Mouse (Mus musculus) limb, embryonic 12.5 days (tissue): ENCODE results near the gene Slc25a16. TPM values are rescaled to one million over a fixed set of nuclear protein-coding genes. Genes with fewer than 3 reads are reported as not detected.
"Not testable (repeated sequence)": the region's sequence is repeated elsewhere in the genome, so short reads cannot be mapped to it uniquely, and the experiment has no call there.

Experiments
- ATAC-seq: fragments of 200-750 bp; cut with Nextera tagmentation; 2 replicates; pipeline ENCODE4 v1.8.0; 2017; ENCODE audit warnings: low read depth, moderate TSS enrichment; ENCODE audit not compliant: insufficient number of reproducible peaks, insufficient read depth, low FRiP score, low TSS enrichment
- H3K27ac ChIP-seq: fragments of 300-500 bp; sonication (generic); 2 replicates; pipeline ENCODE4 v1.5.1; 2016; ENCODE audit warnings: mild to moderate bottlenecking, moderate library complexity
- H3K27me3 ChIP-seq: fragments of 300-500 bp; sonication (generic); 2 replicates; pipeline ENCODE4 v1.6.1; 2016; ENCODE audit warnings: mild to moderate bottlenecking, moderate library complexity
- H3K36me3 ChIP-seq: fragments of 300-500 bp; sonication (generic); 2 replicates; pipeline ENCODE4 v1.6.1; 2016; ENCODE audit warnings: mild to moderate bottlenecking, moderate library complexity
- H3K4me1 ChIP-seq: fragments of 300-500 bp; sonication (generic); replicated peaks from 2 replicates; pipeline ENCODE4 v1.6.1; 2016
- H3K4me2 ChIP-seq: fragments of 300-500 bp; sonication (generic); 2 replicates; pipeline ENCODE4 v1.6.1; 2016; ENCODE audit warnings: mild to moderate bottlenecking, moderate library complexity
- H3K4me3 ChIP-seq: fragments of 300-500 bp; sonication (generic); replicated peaks from 2 replicates; pipeline ENCODE4 v1.5.1; 2016; ENCODE audit warnings: mild to moderate bottlenecking
- H3K9ac ChIP-seq: fragments of 300-500 bp; sonication (generic); replicated peaks from 2 replicates; pipeline ENCODE4 v1.6.1; 2016; ENCODE audit warnings: mild to moderate bottlenecking, moderate library complexity
- H3K9me3 ChIP-seq: fragments of 300-500 bp; sonication (generic); 2 replicates; pipeline ENCODE4 v1.6.1; 2016; ENCODE audit warnings: mild to moderate bottlenecking, moderate library complexity
- WGBS: fragments of 180-500 bp; shearing (Covaris S2); methylation state at CpG from one replicate; pipeline ENCODE4 v1.1.7; 2016; 5-methylcytosine and 5-hydroxymethylcytosine counted together
- polyA plus RNA-seq: library from polyadenylated mRNA; unstranded; fragments of >200 nt; fragmentation: Nextera tagmentation; extraction: Ambion mirVana; gene quantifications from 2 replicates; pipeline ENCODE4 v1.2.1, GENCODE M21; 2016

Slc25a16 gene
- polyA plus RNA-seq, 1 experiment from 2014 or later, result 10.9 TPM

DNA sequence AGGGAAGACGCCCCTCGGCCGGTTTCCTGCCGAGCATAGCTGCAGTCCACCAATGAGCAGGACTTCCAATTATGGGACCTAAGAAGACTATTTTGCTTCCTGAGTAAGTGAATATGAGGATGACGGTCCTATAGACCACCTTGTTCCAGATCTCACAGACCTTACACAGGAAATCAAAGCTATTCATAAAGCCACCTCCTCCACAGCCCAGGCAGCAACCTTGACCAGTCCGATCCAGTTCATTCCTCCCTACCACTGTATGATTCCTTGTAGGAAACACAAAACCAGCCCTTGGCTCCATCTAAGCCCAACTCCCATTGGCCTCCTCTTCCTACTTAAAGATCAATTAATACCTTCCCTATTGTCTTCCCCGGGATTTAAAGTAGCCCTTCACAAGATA lies 14.1 kb upstream of the Slc25a16 start:
- ATAC-seq, result no peak
- no peak overlapping the region for H3K4me3 ChIP-seq

DNA sequence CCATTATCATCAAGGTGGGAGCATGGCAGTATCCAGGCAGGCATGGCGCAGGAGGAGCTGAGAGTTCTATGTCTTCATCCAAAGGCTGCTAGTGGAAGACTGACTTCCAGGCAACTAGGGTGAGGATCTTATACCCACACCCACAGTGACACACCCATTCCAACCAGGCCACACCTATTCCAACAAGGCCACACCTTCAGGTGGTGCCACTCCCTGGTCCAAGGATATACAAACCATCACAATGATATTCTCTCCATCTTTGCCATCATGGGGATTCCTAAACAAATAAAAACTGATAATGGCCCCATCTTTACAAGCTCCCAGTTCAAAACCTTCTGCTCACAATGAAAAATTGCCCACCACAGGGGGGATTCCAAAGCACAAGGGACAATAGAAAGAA lies 11.5 kb upstream of the Slc25a16 start, which contains the start of gene Tet1:
TSS of gene Tet1 (minus strand) at position 101 of the 400 bp plus-strand sequence.
- H3K4me3 ChIP-seq, H3K4me2 ChIP-seq, H3K9ac ChIP-seq, H3K9me3 ChIP-seq, ATAC-seq, H3K27me3 ChIP-seq, H3K4me1 ChIP-seq, H3K27ac ChIP-seq, H3K36me3 ChIP-seq: not testable (repeated sequence)
- no CpG with 5 or more reads among the region's 1 CpGs for WGBS

More for the DNA sequence above, 14.1 kb upstream of the Slc25a16 start:
- Histone ChIP-seq H3K27me3 (no peaks in the 10 kb centered on the region), H3K36me3 (no peaks in the 10 kb centered on the region), H3K4me2 (no peak overlapping the region), H3K27ac (no peak overlapping the region), H3K4me1 (no peaks in the 10 kb centered on the region), H3K9me3 (no peaks in the 10 kb centered on the region), H3K9ac (no peak overlapping the region)
- 90% methylated on average over 7 of the region's 7 CpGs for WGBS

DNA sequence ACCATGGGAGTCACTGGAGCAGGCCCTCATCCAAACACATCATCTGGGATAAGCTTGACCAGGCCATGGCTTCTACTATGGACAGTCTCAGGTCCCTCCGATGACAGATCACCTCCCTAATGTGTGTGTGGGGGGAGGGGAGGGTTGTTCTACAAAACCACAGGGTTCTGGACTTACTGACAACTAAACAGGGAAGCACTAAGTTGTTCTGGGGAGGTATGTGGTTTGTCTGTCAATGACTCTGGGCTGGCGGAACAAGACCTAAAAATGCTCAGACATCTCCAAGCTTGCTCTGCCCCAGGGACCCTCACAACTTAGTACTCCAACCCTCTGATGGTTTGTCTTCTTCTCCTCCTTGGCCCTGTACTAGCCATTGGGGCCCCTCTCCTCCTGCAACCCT lies 9.3 kb upstream of the Slc25a16 start:
- no peaks in the 10 kb centered on the region for H3K27me3 ChIP-seq
- H3K4me2 ChIP-seq, result no peak overlapping the region
- no peak for ATAC-seq
- no peaks in the 10 kb centered on the region for H3K4me1 ChIP-seq
- H3K9me3 ChIP-seq, result no peaks in the 10 kb centered on the region
- no peak overlapping the region for H3K27ac ChIP-seq
- no peak overlapping the region for H3K9ac ChIP-seq
- WGBS, result 86% methylated on average over 2 of the region's 2 CpGs
- H3K4me3 ChIP-seq, result no peak overlapping the region
- no peaks in the 10 kb centered on the region for H3K36me3 ChIP-seq

DNA sequence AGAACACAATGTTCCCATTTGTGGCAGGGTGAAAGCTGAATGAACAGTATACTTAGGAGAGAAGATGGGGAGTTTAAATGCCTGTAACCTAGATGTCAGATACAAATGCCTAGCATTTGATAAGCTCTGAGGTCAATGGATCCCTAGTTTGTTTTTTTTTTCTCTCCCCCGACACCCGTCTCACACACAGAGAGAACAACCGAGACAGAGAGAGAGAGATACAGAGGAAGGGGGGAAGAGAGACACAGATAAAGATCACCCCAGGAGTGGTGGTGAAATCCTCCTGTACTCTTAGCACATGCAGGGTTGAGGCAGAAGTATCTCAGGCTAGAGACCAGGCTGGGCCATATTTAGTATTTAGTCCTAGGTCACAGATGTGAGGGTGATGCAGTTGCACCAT lies 1.4 kb upstream of the Slc25a16 start:
- Histone ChIP-seq H3K4me1 (peaks cover 6% of the 10 kb centered on the region), H3K9ac (no peak overlapping the region), H3K4me2 (no peak overlapping the region), H3K36me3 (0 out of 2 replicates have a peak, but pooled peaks cover 4% of the 10 kb centered on the region), H3K9me3 (no peaks in the 10 kb centered on the region), H3K27ac (no peak overlapping the region), H3K27me3 (no peaks in the 10 kb centered on the region), H3K4me3 (no peak overlapping the region)
- WGBS, result 87% methylated on average over 3 of the region's 3 CpGs
- no peak for ATAC-seq

DNA sequence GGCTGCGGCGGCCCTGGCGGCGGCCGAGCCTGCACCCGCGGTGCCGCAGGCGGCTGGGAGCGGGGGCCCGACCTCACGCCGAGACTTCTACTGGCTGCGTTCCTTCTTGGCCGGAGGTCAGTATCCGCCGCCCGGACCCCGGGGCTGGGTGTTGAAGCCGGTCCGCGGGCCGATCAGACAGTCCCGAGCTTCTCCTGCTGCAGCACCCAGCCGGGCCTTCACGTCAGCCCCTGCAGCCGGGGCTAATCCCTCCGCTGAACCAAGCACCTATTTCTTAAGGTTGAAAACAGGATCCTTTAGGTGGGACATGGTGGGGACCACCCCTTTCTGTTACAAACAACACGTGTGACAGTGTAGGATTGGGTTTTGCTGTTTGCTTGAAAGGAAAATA lies 328 bp downstream of the Slc25a16 start:
- Histone ChIP-seq H3K4me1 (peaks cover 6% of the 10 kb centered on the region), H3K9ac (peak overlapping the region; percentile 82), H3K9me3 (no peaks in the 10 kb centered on the region), H3K4me3 (peak overlapping the region; percentile 98), H3K4me2 (peak overlapping the region; percentile 78), H3K27me3 (no peaks in the 10 kb centered on the region), H3K36me3 (0 out of 2 replicates have a peak, but pooled peaks cover 4% of the 10 kb centered on the region), H3K27ac (peak overlapping the region; percentile 72)
- ATAC-seq, result no peak; the same call in 1 of the 2 replicates
- under 1% methylated on average over 29 of the region's 29 CpGs for WGBS

DNA sequence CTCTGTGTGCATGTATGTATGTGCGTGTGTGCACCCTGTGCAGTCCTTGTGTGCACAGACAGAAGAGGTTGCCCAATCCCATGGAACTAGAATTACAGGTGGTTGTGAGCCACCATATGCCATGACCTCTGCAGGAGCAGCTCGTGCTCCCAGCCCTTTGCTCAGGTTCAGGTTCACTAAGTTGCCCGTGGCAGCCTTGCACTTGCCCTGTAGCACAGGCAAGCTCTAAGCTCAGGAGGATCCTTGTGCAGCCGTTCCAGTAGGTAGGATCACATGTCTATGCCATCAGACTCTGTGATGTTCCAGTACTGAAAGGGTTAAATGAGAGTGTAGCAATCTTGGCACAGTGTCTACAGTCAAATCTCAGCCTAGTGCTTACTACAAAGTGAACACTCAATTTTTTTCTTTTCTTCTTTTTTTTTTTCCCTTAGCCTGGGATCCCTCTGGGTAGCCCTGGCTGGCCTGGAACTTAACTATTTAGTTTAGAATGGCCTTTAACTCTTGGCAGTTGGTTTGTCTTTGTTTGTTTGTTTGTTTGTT lies 3.7 kb downstream of the Slc25a16 start:
- Histone ChIP-seq H3K4me3 (no peak overlapping the region), H3K4me2 (no peak overlapping the region), H3K9ac (no peak overlapping the region), H3K4me1 (peaks cover 6% of the 10 kb centered on the region), H3K9me3 (no peaks in the 10 kb centered on the region), H3K27ac (no peak overlapping the region), H3K27me3 (no peaks in the 10 kb centered on the region), H3K36me3 (peaks cover 16% of the 10 kb centered on the region)
- no peak for ATAC-seq
- WGBS, result 85% methylated on average over 4 of the region's 4 CpGs

DNA sequence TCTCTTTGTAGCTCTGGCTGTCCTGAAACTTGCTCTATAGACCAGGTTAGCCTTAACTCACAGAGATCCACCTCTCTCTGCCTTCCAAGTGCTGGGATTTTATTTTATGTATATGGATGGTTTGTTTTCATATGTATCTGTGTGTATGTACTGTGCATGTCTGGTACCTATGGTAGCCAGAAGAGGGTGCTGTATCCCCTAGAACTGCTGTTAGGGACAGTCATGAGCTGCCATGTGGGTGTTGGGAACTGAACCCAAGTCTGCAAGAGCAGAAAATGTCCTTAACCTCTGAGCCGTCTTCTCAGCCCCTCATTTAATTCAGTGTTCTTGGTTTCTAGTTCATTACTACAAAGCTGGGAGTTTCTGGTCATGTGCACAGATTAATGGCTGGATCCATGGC lies 11.9 kb downstream of the Slc25a16 start:
- Histone ChIP-seq H3K27me3 (no peaks in the 10 kb centered on the region), H3K4me2 (no peak overlapping the region), H3K27ac (no peak overlapping the region), H3K9ac (no peak overlapping the region), H3K9me3 (no peaks in the 10 kb centered on the region), H3K4me1 (no peaks in the 10 kb centered on the region), H3K4me3 (no peak overlapping the region), H3K36me3 (peaks cover 55% of the 10 kb centered on the region)
- no peak for ATAC-seq
- 94% methylated on average over 1 of the region's 1 CpGs for WGBS

DNA sequence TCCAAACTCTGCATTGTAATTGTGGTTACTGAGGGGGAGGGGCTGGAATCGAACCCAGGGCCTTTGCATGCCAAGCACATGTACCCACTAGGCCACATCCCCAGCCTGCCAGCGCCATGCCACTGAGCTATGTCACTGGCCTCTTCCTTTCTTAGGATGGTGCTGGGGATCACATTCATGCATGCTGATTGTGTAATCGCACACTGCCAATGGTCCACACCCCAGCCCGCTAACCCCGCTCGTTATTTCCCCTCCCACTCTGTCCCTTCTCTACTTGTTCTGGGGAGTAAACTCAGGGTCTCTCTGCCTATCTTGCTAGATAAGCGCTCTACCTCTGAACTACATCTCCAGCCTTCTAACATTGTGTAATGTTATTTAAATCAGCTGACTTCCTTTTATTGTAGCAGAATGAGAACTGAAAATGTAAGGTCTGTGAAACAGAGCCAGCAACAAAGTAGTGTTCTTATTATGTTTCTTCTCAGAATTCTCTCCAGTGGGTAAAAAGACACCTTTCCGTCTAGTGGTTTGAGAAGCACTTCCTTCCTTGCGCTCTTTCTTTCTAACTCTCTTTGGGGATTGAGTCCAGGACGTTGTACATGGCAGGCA lies 24.6 kb downstream of the Slc25a16 start:
- Histone ChIP-seq H3K4me1 (peaks cover 4% of the 10 kb centered on the region), H3K4me2 (no peak overlapping the region), H3K27ac (no peak overlapping the region), H3K9me3 (no peaks in the 10 kb centered on the region), H3K9ac (no peak overlapping the region), H3K27me3 (no peaks in the 10 kb centered on the region), H3K4me3 (no peak overlapping the region), H3K36me3 (peaks cover 36% of the 10 kb centered on the region)
- 92% methylated on average over 10 of the region's 10 CpGs for WGBS
- ATAC-seq, result no peak

DNA sequence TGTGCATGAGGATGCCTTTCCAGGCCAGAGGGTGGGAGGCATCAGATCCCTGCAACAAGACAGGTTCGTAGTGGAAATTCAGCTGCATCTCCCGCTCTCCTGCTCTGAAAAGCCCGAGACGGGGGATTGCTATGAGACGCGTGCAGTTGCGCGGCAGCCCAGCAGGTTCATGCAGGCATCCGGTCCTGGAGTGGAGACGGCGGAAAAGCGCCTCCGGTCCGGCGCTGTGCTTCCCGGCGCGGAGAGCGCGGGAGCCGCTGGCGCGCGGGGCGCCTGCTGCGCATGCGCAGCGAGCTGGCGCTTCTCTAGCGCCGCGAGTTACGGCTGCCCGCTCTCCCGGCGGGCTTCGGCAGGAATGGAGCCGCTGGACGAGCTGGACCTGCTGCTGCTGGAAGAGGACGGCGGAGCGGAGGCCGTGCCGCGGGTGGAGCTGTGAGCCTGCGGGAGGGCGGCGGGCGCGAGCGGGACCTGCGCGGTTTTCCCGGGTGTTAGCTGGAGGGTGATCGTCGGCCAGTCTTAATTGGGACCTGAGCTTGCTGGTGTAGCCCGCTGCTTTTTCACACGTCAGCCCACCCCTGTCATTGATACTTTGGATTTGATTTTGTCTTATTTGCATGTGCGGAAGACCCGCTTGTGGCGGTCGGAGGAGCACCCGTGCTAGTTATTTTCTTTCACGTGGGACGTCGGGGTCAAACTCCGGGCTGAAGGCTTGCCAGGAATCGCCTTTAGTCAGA lies 26.5 kb downstream of the Slc25a16 start, which contains the start of gene Dna2:
TSS of gene Dna2 (plus strand) at position 289 of the 734 bp plus-strand sequence.
- Histone ChIP-seq H3K27ac (peak within 1 kb of the TSS; percentile 91), H3K27me3 (no peaks in the 10 kb centered on the region), H3K9me3 (no peaks in the 10 kb centered on the region), H3K36me3 (peaks cover 53% of the 10 kb centered on the region), H3K4me3 (peak within 1 kb of the TSS; percentile 72), H3K9ac (peak within 1 kb of the TSS; percentile 85), H3K4me1 (peaks cover 4% of the 10 kb centered on the region), H3K4me2 (peak within 1 kb of the TSS; percentile 65)
- WGBS, result under 1% methylated on average over 63 of the region's 68 CpGs
- peak; percentile 84 for ATAC-seq

DNA sequence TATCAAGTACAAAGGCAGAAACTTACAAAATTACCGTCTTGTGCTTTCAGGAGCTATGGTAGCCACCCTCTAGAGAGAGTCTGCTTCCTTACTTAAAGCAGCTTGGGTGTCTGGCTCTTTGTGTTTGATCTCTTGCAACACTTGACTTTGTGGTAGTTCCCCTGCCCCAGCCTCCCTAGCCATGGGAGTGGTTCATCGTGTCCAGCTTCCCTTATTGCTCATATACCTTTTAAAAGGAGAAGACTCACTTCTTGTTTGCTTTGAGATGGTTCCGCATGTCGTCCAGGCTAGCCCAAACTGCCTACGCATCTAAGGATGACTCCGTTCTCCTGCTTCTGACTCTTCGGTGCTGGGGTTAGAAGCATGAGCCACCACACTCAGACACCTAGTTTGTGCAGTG lies 28.1 kb downstream of the Slc25a16 start:
- 92% methylated on average over 7 of the region's 7 CpGs for WGBS
- Histone ChIP-seq H3K4me3 (no peak overlapping the region), H3K36me3 (peaks cover 56% of the 10 kb centered on the region), H3K27me3 (no peaks in the 10 kb centered on the region), H3K9me3 (no peaks in the 10 kb centered on the region), H3K9ac (no peak overlapping the region), H3K27ac (no peak overlapping the region), H3K4me2 (no peak overlapping the region), H3K4me1 (peaks cover 4% of the 10 kb centered on the region)
- no peak for ATAC-seq

DNA sequence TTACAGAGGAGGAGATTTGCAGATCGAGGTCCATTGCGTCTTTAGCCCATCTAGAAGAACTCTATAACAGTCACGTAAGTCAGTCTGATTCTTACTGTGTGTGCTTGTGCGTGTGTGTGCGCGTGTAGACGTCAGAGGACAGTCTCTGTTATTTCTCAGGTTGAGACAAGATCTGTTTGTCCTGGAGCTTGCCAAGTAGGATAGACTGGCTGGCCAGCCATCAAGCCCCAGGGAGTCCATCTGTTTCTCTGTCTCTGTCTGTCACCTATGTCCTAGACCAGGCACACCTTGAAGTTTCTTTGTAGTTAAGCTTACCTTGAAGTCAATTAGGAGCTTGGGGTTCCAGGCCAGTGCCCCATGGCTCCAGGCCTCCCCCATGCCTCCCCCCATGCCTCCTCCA lies 43.5 kb downstream of the Slc25a16 start:
- Histone ChIP-seq H3K27ac (no peak overlapping the region), H3K4me3 (no peak overlapping the region), H3K36me3 (peaks cover 96% of the 10 kb centered on the region), H3K27me3 (no peaks in the 10 kb centered on the region), H3K9me3 (no peaks in the 10 kb centered on the region), H3K9ac (no peak overlapping the region), H3K4me2 (no peak overlapping the region), H3K4me1 (no peaks in the 10 kb centered on the region)
- 96% methylated on average over 7 of the region's 7 CpGs for whole genome bisulfite sequencing
- ATAC-seq, result no peak
